Mouse (Mus musculus) liver, embryonic 18 days (tissue): Measurements from ENCODE around the gene Tom1l1. TPM values are rescaled to one million over a fixed set of nuclear protein-coding genes. Genes with fewer than 3 reads are reported as not detected.

ENCODE experiments used
- polyA plus RNA-seq: library from polyadenylated mRNA; depleted of rRNA; stranded (reverse); fragments of >200 nt; gene quantifications from 2 replicates; pipeline ENCODE4 v1.2.3, GENCODE M21; 2012; rRNA removed

Tom1l1 gene
- 13.7 and 13.9 TPM in 2 replicates for polyA plus RNA-seq

GRCm38 (mm10) chr11:90687460-90688416 lies at the start of gene Tom1l1:
Tom1l1 (minus strand) TSS chr11:90688366.

GRCm38 (mm10) chr11:90637440-90638311 lies 50.5 kb downstream of the Tom1l1 start, which contains the start of the genes Stxbp4 and Cox11:
Stxbp4 (minus strand) TSS chr11:90638084.
Cox11 (plus strand) TSS chr11:90638173.

Other genes starting within 250 kb of the Tom1l1 start
- 1.2 and 1.4 TPM in 2 replicates for gene Stxbp4, start 50.3 kb downstream of the Tom1l1 start, polyA plus RNA-seq
- 15.0 and 15.2 TPM in 2 replicates for gene Cox11, start 50.2 kb downstream of the Tom1l1 start, polyA plus RNA-seq